Comparison of ENCODE assay signal across 8 mouse cellular contexts in genomic region chr13:83727051-83727765, GRCm38 (mm10).
A peak's percentile ranks its signal among the peaks of the same experiment; 100 is the strongest.
DNase-seq lines count a peak whose midpoint lies in the region; ATAC-seq and TF ChIP-seq lines count a peak whose summit lies in the region.

No protein-coding gene starts in this region.

- in situ Hi-C loops in ES-E14 (cut with MboI; ENCODE audit: low sequenced_read_pairs in 2 of 2, unreplicated experiment in 2 of 2), result no loop called here

- H3K9me3 ChIP-seq in ES-E14 (ENCODE audit: control insufficient read depth, insufficient read depth, low read depth, low read length), result no peaks in the 10 kb centered on the region
- no peaks in the 10 kb centered on the region; the same call in 1 of the 2 replicates for H3K9me3 ChIP-seq in embryonic facial prominence, embryonic 14.5 days (ENCODE audit: control insufficient read depth, low read length)

- peak; percentile 80 for DNase-seq in embryo, embryonic 10.5 days (ENCODE audit: low spot score)
- DNase-seq in embryo, embryonic 10 days (ENCODE audit: low spot score), result no peak
- no peak for DNase-seq in ES-E14 (ENCODE audit: low read depth, low spot score)
- no peak for DNase-seq in embryonic facial prominence, embryonic 14.5 days (ENCODE audit: low spot score)
- peak; percentile 67 to 75 for DNase-seq in layer of hippocampus, postnatal 14 days (ENCODE audit: low spot score in 2 of 2)
- peak; percentile 84 for DNase-seq in retina, embryonic 14.5 days (ENCODE audit: low spot score)
- no peak for DNase-seq in urinary bladder, adult 2 months (ENCODE audit: low spot score)

- H3K36me3 ChIP-seq in ES-E14 (ENCODE audit: control insufficient read depth, insufficient read depth, low read length, poor library complexity, severe bottlenecking), result no peaks in the 10 kb centered on the region
- no peaks in the 10 kb centered on the region for H3K36me3 ChIP-seq in embryonic facial prominence, embryonic 14.5 days (ENCODE audit: control insufficient read depth, insufficient read depth, low read length)

- H3K4me2 ChIP-seq in embryonic facial prominence, embryonic 14.5 days (ENCODE audit: low read depth, low read length), result peak overlapping the region; percentile 38

- peaks cover 93% of the 10 kb centered on the region for H3K27me3 ChIP-seq in embryonic facial prominence, embryonic 14.5 days (replicated peaks; ENCODE audit: control insufficient read depth, insufficient read depth, low read length)

- H3K27ac ChIP-seq in ES-E14 (ENCODE audit: insufficient read depth, low read depth, low read length, poor library complexity, severe bottlenecking), result no peak overlapping the region
- no peak overlapping the region for H3K27ac ChIP-seq in embryonic facial prominence, embryonic 14.5 days (replicated peaks; ENCODE audit: low read depth, low read length)

- peak overlapping the region; percentile 27 to 51; a peak in 3 of 4 replicates for H3K4me3 ChIP-seq in ES-E14 (ENCODE audit: insufficient read depth in 1 of 2, low read depth in 1 of 2, low read length in 2 of 2, poor library complexity in 1 of 2, severe bottlenecking in 1 of 2)
- peak overlapping the region; percentile 20 for H3K4me3 ChIP-seq in embryonic facial prominence, embryonic 14.5 days (ENCODE audit: low read depth, low read length)

- H3K9ac ChIP-seq in ES-E14 (ENCODE audit: insufficient read depth, low read depth, low read length, poor library complexity, severe bottlenecking), result no peak overlapping the region
- H3K9ac ChIP-seq in embryonic facial prominence, embryonic 14.5 days (ENCODE audit: low read depth, low read length), result peak overlapping the region; percentile 25; the same call in 1 of the 2 replicates

- peaks cover 0 to 2% of the 10 kb centered on the region in 2 experiments; a peak in 3 of 4 replicates for H3K4me1 ChIP-seq in ES-E14 (ENCODE audit: control insufficient read depth in 2 of 2, insufficient read depth in 2 of 2, low read length in 2 of 2, poor library complexity in 1 of 2)
- H3K4me1 ChIP-seq in embryonic facial prominence, embryonic 14.5 days (ENCODE audit: control insufficient read depth, insufficient read depth, low read length), result 0 out of 2 replicates have a peak, but pooled peaks cover 3% of the 10 kb centered on the region

- ATAC-seq in embryonic facial prominence, embryonic 14.5 days (ENCODE audit: low read depth), result peak; percentile 23
- no peak for ATAC-seq in erythroid progenitor cell, adult 5-6 weeks (replicated peaks; ENCODE audit: low FRiP score, poor library complexity, severe bottlenecking)

- WGBS in embryonic facial prominence, embryonic 14.5 days, result under 1% methylated on average over 31 of the region's 38 CpGs

TF ChIP-seq in ES-E14, 5 proteins besides CTCF, POLR2A, EP300 and RAD21:
- TF ChIP-seq ZC3H11A (IDR thresholded peaks at IDR 0.05; ENCODE audit: borderline replicate concordance, low read depth, low read length) (no peak), MAFK (IDR thresholded peaks at IDR 0.05; ENCODE audit: insufficient read depth, low read depth, low read length) (no peak), CHD2 (IDR thresholded peaks at IDR 0.05; ENCODE audit: low read depth, low read length) (no peak), ZNF384 (IDR thresholded peaks at IDR 0.05; ENCODE audit: low read depth, low read length) (no peak), HCFC1 (IDR thresholded peaks at IDR 0.05; ENCODE audit: borderline replicate concordance, insufficient read depth, low read length) (no peak)

Comparison
In these comparisons a context has a peak if more than half of its experiments do, and no peak if none do; other contexts are left out.
1. DNase-seq: peak in embryo, embryonic 10.5 days (single experiment), layer of hippocampus, postnatal 14 days (2 of 2) and retina, embryonic 14.5 days (single experiment); none in embryo, embryonic 10 days (single experiment), ES-E14 (single experiment), embryonic facial prominence, embryonic 14.5 days (single experiment) and urinary bladder, adult 2 months (single experiment).